Mouse (Mus musculus) thymus, postnatal 14 days (tissue): ENCODE results near the gene Tap2.

Experiments
- DNase-seq: peaks from one replicate; pipeline ENCODE4 v3.0.0; 2021

Tap2 gene

DNA sequence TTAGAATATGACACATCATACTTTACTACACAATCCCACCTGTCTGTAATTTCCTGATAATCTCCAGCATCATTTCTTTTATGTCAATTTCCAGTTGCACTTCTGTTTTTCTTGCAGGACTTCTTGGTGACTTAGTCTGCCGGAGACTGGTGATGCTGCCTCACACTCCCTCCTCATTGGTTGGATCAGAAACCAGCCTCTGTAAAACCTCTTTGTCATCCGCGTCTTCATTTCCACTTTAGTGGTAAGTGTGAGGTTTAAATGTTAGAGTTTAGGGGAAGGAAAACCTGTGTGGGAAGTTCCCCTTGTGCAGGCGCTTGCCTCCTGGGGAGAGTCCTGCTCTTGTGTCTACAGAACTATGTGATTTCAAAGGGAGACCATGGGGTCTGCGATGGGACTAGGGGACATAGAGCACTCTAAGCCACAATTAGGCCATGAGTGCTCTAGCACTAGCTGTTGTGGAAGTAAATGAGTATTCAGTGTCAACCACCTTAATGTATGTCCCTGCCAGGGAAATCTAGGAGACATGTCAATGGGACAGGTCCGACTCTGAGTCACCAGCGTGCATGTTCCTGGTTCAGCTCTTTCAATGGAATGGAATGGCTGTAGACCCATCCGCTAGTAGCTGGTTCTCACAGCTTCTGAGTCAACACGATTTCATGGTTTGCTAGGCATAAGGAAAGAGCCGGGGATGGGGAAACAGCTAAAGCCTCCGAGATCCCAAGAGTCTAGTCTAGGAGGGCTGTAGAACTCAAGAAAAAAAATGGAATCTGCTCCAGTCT is 54.5 kb downstream of the Tap2 start, which contains the start of gene H2-Ab1:
Gene H2-Ab1, plus strand, starts transcription at position 96 of the 782 bp plus-strand sequence.
- peak; percentile 85 for DNase-seq

DNA sequence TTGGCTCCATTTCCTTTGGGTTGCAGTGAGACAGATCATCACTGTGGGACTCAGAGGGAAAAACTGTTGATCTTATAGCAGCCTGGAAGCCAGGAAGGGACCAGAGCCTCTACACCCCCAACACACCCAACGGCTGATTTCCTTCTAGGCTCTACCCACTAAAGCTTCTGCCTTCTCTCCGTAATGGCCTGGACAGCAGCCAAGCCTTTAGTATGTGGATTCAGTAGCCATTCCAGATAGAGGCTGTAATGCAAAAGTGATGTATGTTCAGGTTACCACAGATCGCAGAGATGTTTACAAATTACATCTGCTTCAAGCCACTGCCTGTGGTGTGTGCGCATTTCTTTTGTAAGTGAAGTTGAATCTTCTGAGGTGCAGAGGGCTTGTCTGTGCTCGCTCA is 57.2 kb downstream of the Tap2 start:
- no peak for DNase-seq

DNA sequence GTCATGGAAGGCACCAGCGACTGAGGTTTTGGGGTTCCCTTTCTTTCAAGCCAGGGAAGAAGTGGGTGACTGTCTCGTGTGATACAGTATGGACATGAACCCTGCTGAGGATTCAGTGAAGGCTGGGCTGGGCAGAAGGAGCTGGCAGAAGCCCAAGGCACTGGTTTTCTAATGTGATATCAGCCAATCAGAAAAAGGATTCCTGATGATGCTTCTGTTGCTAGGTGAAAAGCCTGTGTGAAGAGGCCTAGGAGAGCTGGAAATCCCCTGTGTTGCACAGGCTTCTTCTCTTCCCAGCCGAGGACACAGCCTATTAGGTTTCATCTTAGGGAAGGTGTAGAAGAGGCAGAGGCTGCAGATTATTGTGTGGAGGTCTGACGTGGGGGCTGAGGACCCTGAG is 58.2 kb downstream of the Tap2 start:
- peak; percentile 54 for DNase-seq

DNA sequence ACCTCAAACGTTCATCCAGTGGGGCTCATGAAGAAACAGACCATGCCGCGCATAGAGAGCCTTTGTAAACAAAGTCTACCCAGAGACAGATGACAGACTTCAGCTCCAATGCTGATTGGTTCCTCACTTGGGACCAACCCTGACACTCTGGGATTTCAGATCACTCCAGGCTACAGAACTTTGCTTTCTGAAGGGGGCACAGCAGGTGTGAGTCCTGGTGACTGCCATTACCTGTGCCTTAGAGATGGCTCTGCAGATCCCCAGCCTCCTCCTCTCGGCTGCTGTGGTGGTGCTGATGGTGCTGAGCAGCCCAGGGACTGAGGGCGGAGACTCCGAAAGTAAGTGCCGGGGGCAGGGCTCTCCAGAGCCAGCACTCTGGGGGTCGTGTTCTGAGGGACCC is 59.7 kb downstream of the Tap2 start:
- DNase-seq: peak; percentile 80

GRCm38 (mm10) chr17:34263811-34264371 is 60.6 kb downstream of the Tap2 start:
- DNase-seq: peak; percentile 71

- peak; percentile 34 for DNase-seq
These were observed 61.4 kb downstream of the Tap2 start for GRCm38 (mm10) chr17:34264452-34265351.
